10 mouse cellular contexts compared by ENCODE assay signal in the genomic region with DNA sequence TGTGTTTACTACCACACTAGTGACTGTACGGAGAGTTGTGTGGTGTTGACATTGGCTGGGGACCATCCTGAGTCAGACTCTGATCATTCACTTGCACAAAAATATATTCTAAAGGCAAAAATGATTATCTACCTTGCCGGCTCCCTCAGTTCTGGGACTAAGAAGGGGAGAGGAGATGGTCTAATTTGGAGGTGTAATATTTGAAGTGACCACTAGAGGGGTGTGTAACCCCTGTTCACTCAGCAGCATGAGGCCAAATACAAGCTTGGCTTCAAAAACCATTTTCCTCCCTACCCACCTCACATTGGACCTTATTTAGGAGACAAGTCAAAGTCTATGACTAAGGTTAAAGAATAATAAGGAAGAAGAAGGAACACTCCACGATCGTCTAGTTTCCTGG. TPM values are rescaled to one million over a fixed set of nuclear protein-coding genes. Genes with fewer than 3 reads are reported as not detected.
DNase-seq lines count a peak whose midpoint lies in the region; ATAC-seq and TF ChIP-seq lines count a peak whose summit lies in the region.
"Had no signal": no experiment of that assay in that cellular context is flagged by ENCODE, and none has a peak within 500 bp of the region (broad histone marks: within the 10 kb centered on the region; RNA-seq: fewer than 3 reads in every experiment).

No protein-coding gene starts in this region.

- H3K9me3 ChIP-seq in forebrain, embryonic 15.5 days, result no peaks in the 10 kb centered on the region

- H3K4me1 ChIP-seq in spleen, adult 2 months (ENCODE audit: control insufficient read depth, insufficient read depth, insufficient read length), result no peaks in the 10 kb centered on the region
- H3K4me1 ChIP-seq in forebrain, embryonic 15.5 days, result no peaks in the 10 kb centered on the region

- no peak overlapping the region for H3K4me2 ChIP-seq in forebrain, embryonic 15.5 days (replicated peaks)

- TF ChIP-seq CTCF in spleen, adult 2 months (IDR thresholded peaks at IDR 0.05; ENCODE audit: extremely low read depth, insufficient read depth, insufficient read length, insufficient replicate concordance), result peak; percentile 23; the same call in 1 of the 2 replicates

- H3K4me3 ChIP-seq in spleen, adult 2 months (ENCODE audit: extremely low read depth, insufficient read depth, insufficient read length), result no peak overlapping the region
- no peak overlapping the region for H3K4me3 ChIP-seq in forebrain, embryonic 15.5 days

- ATAC-seq in forebrain, embryonic 15.5 days (replicated peaks), result 0 out of 2 replicates have a peak, but pooled peaks have one; percentile 32

- WGBS in spleen, adult 2 months, result 39% methylated on average over 4 of the region's 4 CpGs
- WGBS in forebrain, embryonic 15.5 days, result 45% methylated on average over 4 of the region's 4 CpGs

- no peak overlapping the region for H3K27ac ChIP-seq in spleen, adult 2 months (ENCODE audit: insufficient read depth, low read length)
- H3K27ac ChIP-seq in forebrain, embryonic 15.5 days (replicated peaks), result no peak overlapping the region

- H3K36me3 ChIP-seq in spleen, adult 2 months (ENCODE audit: control insufficient read depth, insufficient read depth, low read length), result no peaks in the 10 kb centered on the region
- H3K36me3 ChIP-seq in forebrain, embryonic 15.5 days, result no peaks in the 10 kb centered on the region

- no peaks in the 10 kb centered on the region for H3K27me3 ChIP-seq in spleen, adult 2 months (ENCODE audit: control insufficient read depth, insufficient read depth, low read length)
- no peaks in the 10 kb centered on the region for H3K27me3 ChIP-seq in forebrain, embryonic 15.5 days

- no peak for TF ChIP-seq POLR2A in spleen, adult 2 months (IDR thresholded peaks at IDR 0.05; ENCODE audit: low read depth, low read length)

- DNase-seq in gastrocnemius, adult 18-20 months (ENCODE audit: low spot score), result peak; percentile 33
- DNase-seq in gastrocnemius, postnatal 10 days, result no peak
- no peak for DNase-seq in spleen, adult 2 months (ENCODE audit: low read depth in 1 of 2, low spot score in 2 of 2)
- DNase-seq in spleen, postnatal 4 days (ENCODE audit: low spot score in 2 of 2), result no peak
- DNase-seq in lung, postnatal 25 days (ENCODE audit: low spot score), result peak; percentile 46
- DNase-seq in urinary bladder, adult 18-20 months (ENCODE audit: low spot score in 2 of 2), result no peak
- DNase-seq in heart, postnatal 4 days, result no peak

- no peak overlapping the region for H3K9ac ChIP-seq in forebrain, embryonic 15.5 days (replicated peaks)

RNA-seq across cellular contexts. Expression of gene Pkp1, which starts 39.5 kb away (rescaled TPM):
- total RNA-seq in gastrocnemius, adult 18-20 months (2021), result under 1 TPM in 1 of 2 experiments, not detected in 1; 0.09 TPM
- total RNA-seq in gastrocnemius, postnatal 10 days (2021), result under 1 TPM in 1 of 2 experiments, not detected in 1; 0.07 TPM
- polyA plus RNA-seq in spleen, adult 2 months (2012; rRNA removed), result not detected in 2 replicates
- polyA plus RNA-seq in forebrain, embryonic 15.5 days (2015; fragmentation: Nextera tagmentation; extraction: Ambion mirVana), result not detected in 2 replicates
- total RNA-seq in heart, postnatal 4 days (2021), result under 1 TPM; 0.10 to 0.11 TPM
- total RNA-seq: adrenal gland, postnatal 36 days; layer of hippocampus, adult 18-20 months had no signal

RNA-seq across cellular contexts. Expression of gene Igfn1, which starts 47.7 kb away (rescaled TPM):
- 10 to 100 TPM; 32.4 to 62.9 TPM for total RNA-seq in gastrocnemius, adult 18-20 months (2021)
- 10 to 100 TPM; 18.2 to 31.6 TPM for total RNA-seq in gastrocnemius, postnatal 10 days (2021)
- 0.41 TPM in 1 of 2 replicates, not detected in the other for polyA plus RNA-seq in spleen, adult 2 months (2012; rRNA removed)
- not detected in 2 replicates for polyA plus RNA-seq in forebrain, embryonic 15.5 days (2015; fragmentation: Nextera tagmentation; extraction: Ambion mirVana)
- under 1 TPM in 1 of 2 experiments, not detected in 1; 0.14 TPM for total RNA-seq in heart, postnatal 4 days (2021)

RNA-seq across cellular contexts. Expression of gene Tmem9, which starts 49.5 kb away (rescaled TPM):
- total RNA-seq in gastrocnemius, adult 18-20 months (2021), result 1 to 10 TPM; 5.9 to 7.0 TPM
- total RNA-seq in gastrocnemius, postnatal 10 days (2021), result 10 to 100 TPM; 27.2 to 29.0 TPM
- polyA plus RNA-seq in spleen, adult 2 months (2012; rRNA removed), result 27.3 and 34.1 TPM in 2 replicates
- polyA plus RNA-seq in forebrain, embryonic 15.5 days (2015; fragmentation: Nextera tagmentation; extraction: Ambion mirVana), result 135 and 149 TPM in 2 replicates
- 10 to 100 TPM; 30.0 to 33.5 TPM for total RNA-seq in heart, postnatal 4 days (2021)

Comparison
In these comparisons a context has a peak if more than half of its experiments do, and no peak if none do; other contexts are left out.
1. DNase-seq: peak in gastrocnemius, adult 18-20 months (single experiment) and lung, postnatal 25 days (single experiment); none in gastrocnemius, postnatal 10 days (single experiment), spleen, adult 2 months (0 of 2), spleen, postnatal 4 days (0 of 2), urinary bladder, adult 18-20 months (0 of 2) and heart, postnatal 4 days (single experiment).
2. RNA of gene Igfn1, which starts 47.7 kb away (total RNA-seq): 32.4 to 62.9 TPM in gastrocnemius, adult 18-20 months and 18.2 to 31.6 TPM in gastrocnemius, postnatal 10 days; 0.14 TPM in heart, postnatal 4 days; every median in the first group is over 10 times any median in the second.